Mouse (Mus musculus) stomach, embryonic 14.5 days (tissue): ENCODE results near the gene Polr2g. TPM values are rescaled to one million over a fixed set of nuclear protein-coding genes. Genes with fewer than 3 reads are reported as not detected.
A peak's percentile ranks its signal among the peaks of the same experiment; 100 is the strongest.
"Not testable (repeated sequence)": the region's sequence is repeated elsewhere in the genome, so short reads cannot be mapped to it uniquely, and the experiment has no call there.

Experiments used
- ATAC-seq: fragments of 200-750 bp; cut with Nextera tagmentation; 2 replicates; pipeline ENCODE4 v1.8.0; 2017; ENCODE audit warnings: low read depth, moderate TSS enrichment; ENCODE audit not compliant: insufficient number of reproducible peaks, insufficient read depth, low FRiP score
- H3K27ac ChIP-seq: fragments of 300-500 bp; sonication (generic); 2 replicates; pipeline ENCODE4 v1.5.1; 2014; ENCODE audit warnings: mild to moderate bottlenecking, low read length, moderate library complexity, mixed read lengths
- H3K27me3 ChIP-seq: fragments of 300-500 bp; sonication (generic); 2 replicates; pipeline ENCODE4 v1.6.1; 2014; ENCODE audit warnings: low read length, control low read depth, mixed read lengths; ENCODE audit not compliant: control insufficient read depth, insufficient read depth
- H3K36me3 ChIP-seq: fragments of 300-500 bp; sonication (generic); 2 replicates; pipeline ENCODE4 v1.6.1; 2014; ENCODE audit warnings: mild to moderate bottlenecking, control low read depth, low read length, moderate library complexity, mixed read lengths; ENCODE audit not compliant: control insufficient read depth, insufficient read depth
- H3K4me1 ChIP-seq: fragments of 300-500 bp; sonication (generic); 2 replicates; pipeline ENCODE4 v1.6.1; 2014; ENCODE audit warnings: low read length, control low read depth, mixed read lengths; ENCODE audit not compliant: control insufficient read depth, insufficient read depth
- H3K4me2 ChIP-seq: fragments of 300-500 bp; sonication (generic); replicated peaks from 2 replicates; pipeline ENCODE4 v1.6.1; 2014; ENCODE audit warnings: low read depth, low read length, control low read depth
- H3K4me3 ChIP-seq: fragments of 300-500 bp; sonication (generic); 2 replicates; pipeline ENCODE4 v1.5.1; 2014; ENCODE audit warnings: low read depth, low read length, control low read depth
- H3K9ac ChIP-seq: fragments of 300-500 bp; sonication (generic); replicated peaks from 2 replicates; pipeline ENCODE4 v1.6.1; 2014; ENCODE audit warnings: low read depth, mild to moderate bottlenecking, control low read depth, low read length, moderate library complexity, mixed read lengths
- H3K9me3 ChIP-seq: fragments of 300-500 bp; sonication (generic); 2 replicates; pipeline ENCODE4 v1.6.1; 2016; ENCODE audit warnings: low read depth, low read length, control low read depth; ENCODE audit not compliant: control insufficient read depth
- WGBS: fragments of 180-500 bp; shearing (Covaris S2); extraction: QIAGEN DNeasy Blood & Tissue Kit; methylation state at CpG from one replicate; pipeline ENCODE4 v1.1.7; 2014; 5-methylcytosine and 5-hydroxymethylcytosine counted together
- polyA plus RNA-seq: library from polyadenylated mRNA; unstranded; fragments of >200 nt; fragmentation: Nextera tagmentation; extraction: Ambion mirVana; gene quantifications from 2 replicates; pipeline ENCODE4 v1.2.1, GENCODE M21; 2014

Polr2g gene
- polyA plus RNA-seq, 1 experiment from 2014 or later = 151 TPM

DNA sequence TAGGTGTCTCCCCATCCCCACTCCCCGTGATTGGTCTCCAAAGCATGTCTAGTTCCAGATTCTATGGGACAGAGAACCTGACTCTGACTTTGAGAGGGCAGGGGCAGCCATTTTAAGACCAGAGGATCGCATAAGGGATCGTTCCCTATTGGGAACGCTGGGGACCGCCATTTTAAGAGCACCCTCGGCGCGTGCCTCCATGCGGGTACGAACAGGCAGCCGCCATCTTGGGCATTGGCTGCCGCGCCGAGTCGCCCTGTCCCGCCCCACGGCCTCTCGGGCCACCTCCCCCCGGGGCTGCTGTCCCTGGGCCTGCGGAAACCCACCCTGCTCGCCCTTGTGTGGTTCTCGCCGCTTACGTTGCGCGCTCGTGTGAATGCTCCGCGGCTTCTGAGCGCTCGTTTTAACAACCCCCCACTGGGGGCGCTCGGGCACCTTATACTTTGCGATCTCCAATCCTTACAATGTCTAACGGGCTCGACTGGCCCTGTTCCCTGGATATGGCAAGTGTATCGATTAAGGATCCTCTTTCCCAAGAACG, 38.9 kb upstream of the Polr2g start, which contains the start of gene Bscl2:
TSS of gene Bscl2 (plus strand) at position 217 of the 541 bp plus-strand sequence.
- under 1% methylated on average over 38 of the region's 38 CpGs for WGBS
- ATAC-seq = peak; percentile 78

DNA sequence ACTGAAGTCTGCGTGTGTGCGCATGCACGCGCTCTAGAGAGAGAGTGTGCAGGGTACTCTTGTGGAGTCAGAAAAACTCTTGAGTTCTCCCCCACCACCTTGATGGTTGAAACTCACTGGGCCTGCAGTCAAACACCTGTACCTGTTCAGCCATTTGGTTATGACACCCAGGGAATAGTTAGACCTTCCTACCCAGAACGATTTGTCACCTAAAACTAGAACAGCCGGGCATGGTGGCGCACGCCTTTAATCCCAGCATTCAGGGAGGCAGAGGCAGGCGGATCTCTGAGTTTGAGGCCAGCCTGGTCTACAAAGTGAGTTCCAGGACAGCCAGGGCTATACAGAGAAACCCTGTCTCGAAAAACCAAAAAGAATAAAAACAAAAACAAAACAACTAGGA, 38.0 kb upstream of the Polr2g start:
- not testable (repeated sequence) for H3K9me3 ChIP-seq, ATAC-seq, H3K27me3 ChIP-seq, H3K4me2 ChIP-seq, H3K9ac ChIP-seq, H3K4me3 ChIP-seq
- 95% methylated on average over 10 of the region's 10 CpGs for WGBS
- Histone ChIP-seq H3K36me3 (peaks cover 39% of the 10 kb centered on the region), H3K27ac (0 out of 2 replicates have a peak overlapping the region, but pooled peaks have one; percentile 21), H3K4me1 (peaks cover 15% of the 10 kb centered on the region)

More for the DNA sequence above, 38.9 kb upstream of the Polr2g start, which contains the start of gene Bscl2:
- peak within 1 kb of the TSS; percentile 82 for H3K4me2 ChIP-seq
- H3K9ac ChIP-seq = peak within 1 kb of the TSS; percentile 60
- H3K27me3 ChIP-seq = no peaks in the 10 kb centered on the region
- H3K4me3 ChIP-seq = peak within 1 kb of the TSS; percentile 54
- H3K27ac ChIP-seq = peak within 1 kb of the TSS; percentile 97
- no peaks in the 10 kb centered on the region for H3K9me3 ChIP-seq
- H3K4me1 ChIP-seq = peaks cover 15% of the 10 kb centered on the region
- peaks cover 30% of the 10 kb centered on the region for H3K36me3 ChIP-seq

DNA sequence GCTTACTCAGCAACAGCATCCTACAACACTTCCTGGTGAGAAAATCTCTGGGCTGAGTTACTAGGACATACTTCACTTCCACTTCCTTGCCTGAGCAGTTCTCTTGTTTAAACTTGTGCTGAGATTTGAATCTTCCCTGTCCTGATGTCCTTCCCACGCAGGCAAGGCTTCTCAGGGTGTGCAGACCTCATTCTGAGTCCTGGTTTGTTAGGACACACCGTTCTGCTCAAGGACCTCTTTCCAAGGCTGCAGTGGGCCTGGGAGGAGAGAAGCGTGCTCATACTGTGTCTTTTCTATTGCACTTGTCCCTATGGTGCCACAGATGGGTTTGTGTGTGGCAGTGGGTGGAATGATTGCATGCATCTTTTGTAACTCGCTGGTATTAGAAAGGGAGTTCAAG, 34.6 kb upstream of the Polr2g start:
- Histone ChIP-seq H3K27ac (no peak overlapping the region), H3K4me2 (no peak overlapping the region), H3K36me3 (peaks cover 72% of the 10 kb centered on the region), H3K4me1 (no peaks in the 10 kb centered on the region), H3K27me3 (no peaks in the 10 kb centered on the region), H3K4me3 (no peak overlapping the region), H3K9ac (no peak overlapping the region), H3K9me3 (no peaks in the 10 kb centered on the region)
- WGBS = 87% methylated on average over 4 of the region's 4 CpGs
- no peak for ATAC-seq

DNA sequence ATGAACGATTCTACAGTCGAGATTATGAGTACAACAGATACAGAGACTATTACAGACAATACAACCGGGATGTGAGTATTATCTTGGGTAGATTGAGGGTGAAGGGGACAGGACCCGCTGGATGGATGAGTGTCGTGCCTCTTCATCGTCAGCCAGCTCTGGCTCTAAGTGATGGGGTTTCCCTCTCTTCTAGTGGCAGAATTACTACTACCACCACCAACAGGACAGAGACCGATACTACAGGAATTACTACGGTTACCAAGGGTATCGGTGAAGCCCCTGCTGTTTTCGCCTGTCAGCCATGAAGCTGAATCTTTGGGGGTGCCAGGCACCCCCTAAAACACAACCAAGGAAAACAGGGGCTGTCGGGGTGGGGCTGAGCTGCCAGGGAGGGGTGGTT, 32.9 kb upstream of the Polr2g start:
- WGBS = 83% methylated on average over 11 of the region's 11 CpGs
- Histone ChIP-seq H3K36me3 (peaks cover 89% of the 10 kb centered on the region), H3K27me3 (no peaks in the 10 kb centered on the region)

DNA sequence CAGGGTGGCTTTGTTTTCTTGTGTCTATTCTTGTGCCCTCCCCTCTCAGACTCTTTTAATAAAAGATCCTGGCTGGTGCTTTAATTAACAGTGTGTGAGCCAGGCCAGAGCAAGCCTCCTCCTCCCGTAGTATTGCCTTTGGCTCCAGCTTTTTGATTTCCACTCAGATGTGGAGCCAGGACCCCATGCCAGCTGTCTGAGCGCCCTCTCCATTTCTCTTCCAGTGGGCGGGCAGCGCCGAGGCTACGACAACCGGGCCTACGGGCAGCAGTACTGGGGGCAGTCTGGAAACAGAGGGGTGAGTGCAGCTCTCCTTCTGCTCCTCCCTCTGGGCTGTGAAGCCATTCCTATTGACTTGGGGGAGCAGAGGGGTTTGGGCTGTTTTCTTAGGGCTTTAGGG, 32.3 kb upstream of the Polr2g start:
- H3K9me3 ChIP-seq = no peaks in the 10 kb centered on the region
- no peak overlapping the region for H3K9ac ChIP-seq
- H3K4me2 ChIP-seq = no peak overlapping the region
- no peaks in the 10 kb centered on the region for H3K27me3 ChIP-seq
- H3K4me1 ChIP-seq = no peaks in the 10 kb centered on the region
- WGBS = 93% methylated on average over 8 of the region's 8 CpGs
- peaks cover 95% of the 10 kb centered on the region for H3K36me3 ChIP-seq
- ATAC-seq = no peak
- H3K4me3 ChIP-seq = no peak overlapping the region
- no peak overlapping the region for H3K27ac ChIP-seq

More for the DNA sequence above, 32.9 kb upstream of the Polr2g start:
- no peak for ATAC-seq
- no peaks in the 10 kb centered on the region for H3K4me1 ChIP-seq
- no peaks in the 10 kb centered on the region for H3K9me3 ChIP-seq
- no peak overlapping the region for H3K4me2 ChIP-seq
- no peak overlapping the region for H3K27ac ChIP-seq
- H3K9ac ChIP-seq = no peak overlapping the region
- no peak overlapping the region for H3K4me3 ChIP-seq

DNA sequence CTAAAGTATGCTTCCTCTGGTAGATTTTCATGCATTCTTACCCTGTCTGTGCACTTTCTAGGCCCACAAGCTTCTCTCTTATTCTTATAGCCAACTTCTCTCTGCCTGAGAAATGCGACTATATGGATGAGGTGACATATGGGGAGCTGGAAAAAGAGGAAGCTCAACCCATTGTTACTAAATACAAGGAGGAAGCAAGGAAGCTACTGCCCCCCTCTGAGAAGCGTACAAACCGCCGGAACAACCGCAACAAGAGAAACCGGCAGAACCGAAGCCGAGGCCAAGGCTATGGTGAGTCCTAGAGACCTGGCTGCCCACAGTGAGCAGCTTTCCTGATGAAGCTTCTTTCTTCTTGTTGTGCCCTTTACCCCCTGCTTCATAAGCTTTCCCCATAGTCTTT, 31.3 kb upstream of the Polr2g start, which contains the start of gene AC129217.1:
TSS of gene AC129217.1 (plus strand) at position 114 of the 400 bp plus-strand sequence.
- Histone ChIP-seq H3K9ac (no peak within 1 kb of the TSS), H3K36me3 (peaks cover 97% of the 10 kb centered on the region), H3K27me3 (no peaks in the 10 kb centered on the region), H3K9me3 (no peaks in the 10 kb centered on the region), H3K4me1 (no peaks in the 10 kb centered on the region), H3K4me2 (no peak within 1 kb of the TSS), H3K27ac (no peak within 1 kb of the TSS), H3K4me3 (no peak within 1 kb of the TSS)
- 89% methylated on average over 8 of the region's 8 CpGs for WGBS
- no peak for ATAC-seq

DNA sequence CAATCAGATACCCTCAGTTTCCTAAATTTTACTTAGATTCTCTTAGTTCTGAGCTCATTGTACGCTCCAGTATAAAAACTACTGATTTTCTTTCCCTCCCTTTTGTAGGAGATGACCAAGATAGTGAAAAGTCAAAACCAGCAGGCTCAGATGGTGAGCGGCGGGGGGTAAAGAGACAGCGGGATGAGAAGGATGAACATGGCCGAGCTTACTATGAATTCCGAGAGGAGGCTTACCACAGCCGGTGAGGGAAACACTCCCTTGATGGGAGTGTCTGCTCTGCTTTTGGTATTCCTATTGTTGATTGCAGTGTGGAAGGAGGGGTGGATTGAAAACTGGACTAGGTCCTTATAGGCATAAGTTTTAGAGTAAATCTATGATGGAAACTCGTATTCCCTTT, 24.3 kb upstream of the Polr2g start:
- peak overlapping the region; percentile 97; the same call in 1 of the 2 replicates for H3K4me3 ChIP-seq
- 76% methylated on average over 8 of the region's 8 CpGs for WGBS

DNA sequence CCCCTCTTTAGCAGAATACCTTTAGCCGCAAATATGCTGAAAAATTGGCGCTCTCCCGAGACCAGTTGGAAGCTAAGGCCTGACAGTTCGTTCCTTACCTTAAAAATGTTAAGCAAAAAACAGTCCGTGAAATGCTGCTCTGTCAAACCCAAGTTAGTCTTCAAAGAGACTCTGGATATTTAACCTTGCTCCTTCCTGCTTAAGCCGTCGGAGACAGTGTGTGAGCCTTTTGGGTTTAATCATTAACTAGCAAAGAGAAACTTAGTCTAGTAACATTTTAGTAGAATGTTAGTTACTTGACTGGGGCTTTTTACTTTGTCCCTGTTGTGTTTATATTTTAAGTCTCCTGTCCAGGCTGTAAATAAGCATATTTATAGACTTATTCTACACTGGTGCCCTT, 22.8 kb upstream of the Polr2g start:
- H3K4me1 ChIP-seq = peaks cover 20% of the 10 kb centered on the region; the same call in 1 of the 2 replicates
- H3K9ac ChIP-seq = peak overlapping the region; percentile 97
- WGBS = under 1% methylated on average over 7 of the region's 7 CpGs
- no peak for ATAC-seq
- H3K27me3 ChIP-seq = no peaks in the 10 kb centered on the region
- H3K4me3 ChIP-seq = peak overlapping the region; percentile 97
- peak overlapping the region; percentile 99; the same call in 1 of the 2 replicates for H3K27ac ChIP-seq
- no peaks in the 10 kb centered on the region for H3K9me3 ChIP-seq
- peak overlapping the region; percentile 92 for H3K4me2 ChIP-seq
- H3K36me3 ChIP-seq = peaks cover 37% of the 10 kb centered on the region

More for the DNA sequence above, 24.3 kb upstream of the Polr2g start:
- Histone ChIP-seq H3K36me3 (peaks cover 49% of the 10 kb centered on the region), H3K4me1 (peaks cover 10% of the 10 kb centered on the region; the same call in 1 of the 2 replicates), H3K9ac (no peak overlapping the region), H3K4me2 (peak overlapping the region; percentile 92), H3K27me3 (no peaks in the 10 kb centered on the region), H3K9me3 (no peaks in the 10 kb centered on the region), H3K27ac (no peak overlapping the region)
- ATAC-seq = no peak
